Mouse (Mus musculus) urinary bladder, adult 18-20 months (tissue): ENCODE data around the gene Atg10.
A peak's percentile ranks its signal among the peaks of the same experiment; 100 is the strongest.

Experiments
- DNase-seq, 2 experiments: peaks; one replicate each; pipeline ENCODE4 v3.0.0; 2022; ENCODE audit warnings: low spot score in 2 of 2, mixed read lengths in 2 of 2

The Atg10 gene

GRCm38 (mm10) chr13:90890111-90890510, 333.7 kb downstream of the Atg10 start:
- no peak for DNase-seq

- peak; percentile 19 to 42 for DNase-seq
Observed at GRCm38 (mm10) chr13:90886568-90886983, 337.2 kb downstream of the Atg10 start.

GRCm38 (mm10) chr13:90885856-90886532, 337.8 kb downstream of the Atg10 start:
- peak in 1 of 2 experiments; percentile 8 for DNase-seq
